Mouse (Mus musculus) right cerebral cortex, postnatal 14 days (tissue): ENCODE results near the gene Tmem198.

Source experiments
- DNase-seq: peaks from one replicate; pipeline ENCODE4 v3.0.0; 2022

Gene Tmem198

GRCm38 (mm10) chr1:75519576-75519975 lies 40.2 kb downstream of the Tmem198 start:
- no peak for DNase-seq

GRCm38 (mm10) chr1:75521321-75522031 lies 42.1 kb downstream of the Tmem198 start, which contains the start of gene Stk11ip:
Gene Stk11ip (plus strand): TSS chr1:75521529.
- DNase-seq = peak; percentile 88

GRCm38 (mm10) chr1:75524679-75525078 lies 45.3 kb downstream of the Tmem198 start:
- DNase-seq = no peak

- no peak for DNase-seq
These were observed 51.2 kb downstream of the Tmem198 start for GRCm38 (mm10) chr1:75530546-75530945.

DNA sequence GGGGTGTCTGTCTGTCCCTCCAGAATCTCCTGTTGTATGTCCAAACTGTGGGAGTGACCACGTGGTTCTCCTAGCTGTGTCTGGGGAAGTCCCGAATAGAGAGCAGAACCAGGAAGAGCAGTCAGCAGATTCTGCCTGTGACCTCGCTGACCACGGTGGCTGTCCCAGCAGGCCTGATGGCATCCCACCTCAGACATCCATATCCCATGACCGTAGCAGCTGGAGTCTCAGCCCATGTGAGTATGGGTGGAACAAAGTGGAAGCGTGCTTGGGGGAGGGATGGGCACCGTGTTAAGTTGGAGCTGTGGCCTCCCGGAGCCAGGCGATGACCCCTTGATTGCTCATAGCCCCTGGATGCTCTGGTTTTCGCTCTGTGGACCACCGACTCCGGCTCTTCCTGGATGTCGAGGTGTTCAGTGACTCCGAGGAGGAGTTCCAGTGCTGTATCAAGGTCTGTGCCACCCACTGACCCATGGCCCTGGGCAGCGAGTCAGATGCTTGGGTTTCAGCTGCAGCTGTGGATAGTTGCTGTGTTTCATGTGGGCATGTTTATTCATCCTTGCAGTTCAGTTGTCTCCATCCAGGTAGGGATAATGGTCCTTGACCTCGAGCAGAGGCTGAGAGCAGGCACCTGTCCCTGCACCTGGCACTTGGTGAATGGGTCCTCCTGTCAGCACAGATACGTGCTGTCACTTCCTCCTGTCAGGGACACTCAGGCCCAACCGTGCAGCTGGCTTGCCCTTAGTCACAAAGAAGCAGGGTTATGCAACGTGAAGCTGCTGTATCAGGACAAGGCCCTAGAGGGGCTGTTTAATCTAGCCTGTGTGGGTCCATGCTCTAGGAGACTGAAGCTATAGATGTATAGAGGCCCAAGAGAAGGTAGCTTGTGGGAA lies 53.2 kb downstream of the Tmem198 start:
- DNase-seq = no peak

DNA sequence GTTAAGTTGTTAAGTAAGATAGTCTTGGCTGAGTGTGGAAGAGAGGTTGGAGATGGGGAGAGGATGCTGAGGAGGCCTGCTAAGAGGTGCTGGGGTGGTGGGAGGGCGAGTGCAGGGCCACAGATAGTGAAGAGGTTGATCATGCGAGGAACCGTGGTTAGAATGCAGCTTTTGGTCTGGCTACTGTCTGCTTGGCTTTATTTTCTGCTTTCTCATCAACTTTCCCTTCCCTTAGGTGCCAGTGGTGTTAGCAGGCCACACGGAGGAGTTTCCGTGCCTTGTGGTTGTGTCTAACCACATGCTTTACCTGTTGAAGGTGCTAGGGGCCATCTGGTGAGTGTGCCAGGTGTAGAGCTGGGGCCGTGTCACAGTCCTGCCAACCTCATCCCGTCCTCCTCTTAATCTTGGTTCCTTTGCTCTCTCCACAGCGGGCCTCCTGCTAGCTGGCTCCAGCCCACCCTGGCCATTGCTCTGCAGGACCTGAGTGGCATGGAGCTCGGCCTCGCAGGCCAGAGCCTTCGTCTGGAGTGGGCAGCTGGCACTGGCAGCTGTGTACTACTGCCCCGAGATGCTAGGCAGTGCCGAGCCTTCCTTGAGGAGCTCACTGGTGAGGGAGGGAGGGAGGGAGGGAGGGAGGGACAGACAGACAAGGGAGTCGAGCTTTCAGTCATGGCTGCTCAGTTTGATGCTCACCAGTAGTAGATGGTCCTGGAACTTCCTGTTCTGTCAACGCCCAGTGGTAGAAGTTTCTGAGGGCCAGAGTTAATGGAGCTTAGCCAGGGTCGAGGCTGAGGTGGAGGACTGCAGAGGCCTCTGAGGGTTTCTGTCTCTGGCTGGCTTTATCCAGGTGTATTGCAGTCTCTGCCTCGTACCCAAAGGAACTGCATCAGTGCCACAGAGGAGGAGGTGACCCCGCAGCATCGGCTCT lies 54.3 kb downstream of the Tmem198 start:
- no peak for DNase-seq
